Mouse (Mus musculus): ENCODE data around the gene Ly6g6c. TPM values are rescaled to one million over a fixed set of nuclear protein-coding genes. Genes with fewer than 3 reads are reported as not detected.

Gene Ly6g6c
- total RNA-seq, 2 experiments from 2014 or later, result 0.56 TPM; not detected in 1

GRCm38 (mm10) chr17:35051156-35052086, 13.8 kb upstream of the Ly6g6c start:
- intact Hi-C loops (cut with DNase I), result no loop called here
- peak; percentile 77 to 80 for DNase-seq

DNA sequence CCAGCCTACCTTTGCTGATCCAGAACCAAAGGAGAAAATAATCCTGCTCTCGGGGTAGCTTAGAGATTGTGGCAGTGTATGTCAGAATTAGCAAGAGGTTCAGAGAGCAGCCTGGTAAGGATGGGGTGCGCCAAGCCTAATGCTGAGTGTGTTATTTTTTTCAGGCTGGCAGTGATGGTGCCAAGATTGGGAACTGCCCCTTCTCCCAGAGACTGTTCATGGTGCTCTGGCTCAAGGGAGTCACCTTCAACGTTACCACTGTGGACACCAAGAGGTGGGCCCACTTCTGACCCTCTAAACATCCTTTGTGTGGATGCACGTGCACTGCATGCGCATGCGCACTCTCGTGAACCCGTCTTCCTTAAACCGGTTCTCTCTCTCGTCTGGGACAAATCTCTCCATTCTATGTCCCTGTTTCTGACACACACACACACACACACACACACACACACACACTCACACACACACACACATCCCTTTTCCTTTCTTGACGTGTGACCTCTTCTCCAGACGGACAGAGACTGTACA, 12.9 kb upstream of the Ly6g6c start:
- intact Hi-C loops (cut with DNase I), result no loop called here
- no peak for DNase-seq

DNA sequence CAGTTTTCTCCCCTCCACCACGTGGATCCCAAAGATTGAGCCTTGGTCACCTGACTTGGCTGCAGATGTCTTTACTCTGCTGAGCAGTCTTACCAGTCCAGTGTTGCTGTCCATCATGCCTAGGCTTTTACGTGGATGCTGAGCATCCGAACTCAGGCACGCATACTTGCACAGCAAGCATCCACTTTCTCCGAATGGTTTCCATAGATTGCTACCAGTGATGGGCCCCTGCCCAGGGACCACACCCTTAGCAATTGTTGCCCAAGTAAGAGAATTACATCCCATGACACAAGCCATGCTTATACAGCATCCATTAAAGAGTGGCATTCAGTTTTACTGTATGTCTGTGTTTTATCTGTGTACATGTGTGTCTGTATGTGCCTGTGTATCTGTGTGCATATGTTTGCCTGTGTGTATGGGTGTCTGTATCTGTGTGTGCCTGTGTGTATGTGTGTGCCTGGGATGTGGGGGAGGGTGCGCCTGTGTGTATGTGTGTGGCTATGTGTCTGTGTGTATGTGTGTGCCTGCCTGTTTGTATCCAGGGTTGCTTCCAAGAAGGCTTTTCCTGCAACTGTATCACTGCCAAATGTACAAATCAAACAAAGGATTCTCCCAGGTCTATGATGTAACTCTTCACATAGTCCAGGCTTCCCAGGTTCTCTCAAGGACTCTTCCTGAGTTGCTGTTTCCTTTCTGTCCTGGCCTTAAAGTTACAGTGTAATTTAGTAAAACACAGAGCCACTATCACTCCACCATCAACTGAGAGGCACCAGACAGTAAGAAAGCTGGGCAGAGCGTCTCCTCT, 9.3 kb upstream of the Ly6g6c start:
- DNase-seq, result no peak
- intact Hi-C loops (cut with DNase I), result no loop called here

DNA sequence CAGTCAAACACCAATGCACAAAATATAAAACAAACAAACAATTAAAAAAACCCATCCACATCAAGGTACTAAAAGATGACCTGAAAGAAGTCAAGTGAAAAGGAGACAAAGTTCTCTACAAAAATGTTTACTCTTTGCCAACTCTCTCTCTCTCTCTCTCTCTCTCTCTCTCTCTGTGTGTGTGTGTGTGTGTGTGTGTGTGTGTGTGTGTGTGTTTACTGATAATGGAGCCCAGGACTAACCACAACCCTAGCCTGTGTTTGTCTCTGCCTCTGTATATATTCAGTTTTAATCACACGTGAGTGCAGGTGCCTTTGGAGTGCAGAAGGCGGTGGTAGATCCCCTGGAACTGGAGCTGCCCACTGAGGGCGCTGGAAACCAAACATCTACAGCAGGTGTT, 8.1 kb upstream of the Ly6g6c start:
- DNase-seq, result no peak
- intact Hi-C loops (cut with DNase I), result no loop called here

DNA sequence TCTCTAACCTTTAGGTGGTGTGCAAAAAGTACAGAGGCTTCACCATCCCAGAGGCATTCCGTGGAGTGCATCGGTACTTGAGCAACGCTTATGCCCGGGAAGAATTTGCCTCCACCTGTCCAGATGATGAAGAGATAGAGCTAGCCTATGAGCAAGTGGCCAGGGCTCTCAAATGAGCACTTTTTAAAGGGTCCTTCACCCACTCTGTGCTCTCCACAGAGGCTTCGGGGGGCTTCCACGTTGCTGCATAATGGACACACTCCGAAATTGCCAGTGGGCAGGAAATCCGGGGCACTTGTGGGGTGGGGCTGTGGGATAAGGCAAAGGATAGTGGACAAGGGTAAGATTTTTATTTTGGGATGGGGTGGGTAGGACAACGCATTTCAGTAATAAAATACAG, 6.9 kb upstream of the Ly6g6c start:
- intact Hi-C loops (cut with DNase I), result no loop called here
- no peak for DNase-seq

- intact Hi-C loops (cut with DNase I), result loop anchor here (1.0 kb wide), 1 partner anchor 38 kb away; no protein-coding TSS in a partner anchor
- peak; percentile 93 to 94 for DNase-seq
These were observed 6.0 kb upstream of the Ly6g6c start, which contains the start of gene Ddah2 for GRCm38 (mm10) chr17:35058911-35059892. Gene Ddah2, plus strand, starts transcription at chr17:35059035.

DNA sequence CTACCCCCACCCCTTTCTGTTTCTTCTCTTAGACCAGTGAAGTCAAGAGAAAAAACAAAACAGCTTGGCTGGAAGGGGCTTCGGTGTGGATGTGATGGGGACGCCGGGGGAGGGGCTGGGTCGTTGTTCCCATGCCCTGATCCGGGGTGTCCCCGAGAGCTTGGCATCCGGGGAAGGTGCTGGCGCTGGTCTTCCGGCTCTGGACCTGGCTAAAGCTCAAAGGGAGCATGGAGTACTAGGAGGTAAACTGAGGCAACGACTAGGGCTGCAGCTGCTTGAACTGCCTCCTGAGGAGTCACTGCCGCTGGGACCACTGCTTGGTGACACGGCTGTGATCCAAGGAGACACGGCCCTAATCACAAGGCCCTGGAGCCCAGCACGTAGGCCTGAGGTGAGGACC, 5.1 kb upstream of the Ly6g6c start:
- DNase-seq, result no peak
- intact Hi-C loops (cut with DNase I), result no loop called here

GRCm38 (mm10) chr17:35060737-35061297, 4.4 kb upstream of the Ly6g6c start:
- peak in 1 of 2 experiments; percentile 26 for DNase-seq
- intact Hi-C loops (cut with DNase I), result no loop called here

DNA sequence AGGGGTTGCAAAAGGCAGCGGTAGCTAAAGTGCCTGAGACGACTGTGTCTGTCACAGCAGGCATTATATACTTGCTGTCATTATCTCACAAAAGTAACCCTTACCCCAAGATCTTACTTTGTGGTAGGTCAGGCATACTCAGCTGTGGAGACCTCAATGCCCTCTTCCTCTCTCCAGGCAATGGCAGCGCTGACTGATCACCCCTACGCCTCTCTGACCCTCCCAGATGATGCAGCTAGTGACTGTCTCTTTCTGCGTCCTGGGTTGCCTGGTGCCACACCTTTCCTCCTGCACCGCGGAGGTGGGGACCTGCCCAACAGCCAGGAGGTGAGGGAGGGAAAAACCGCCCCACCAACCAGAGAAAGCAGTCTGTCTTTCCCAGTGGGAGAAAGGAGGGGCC, 3.9 kb upstream of the Ly6g6c start:
- no peak for DNase-seq
- intact Hi-C loops (cut with DNase I), result no loop called here

GRCm38 (mm10) chr17:35063466-35063865, 1.7 kb upstream of the Ly6g6c start:
- intact Hi-C loops (cut with DNase I), result no loop called here
- peak in 1 of 2 experiments; percentile 32 for DNase-seq

- no peak for DNase-seq
- intact Hi-C loops (cut with DNase I), result no loop called here
These were observed 760 bp upstream of the Ly6g6c start for GRCm38 (mm10) chr17:35064378-35064877.

DNA sequence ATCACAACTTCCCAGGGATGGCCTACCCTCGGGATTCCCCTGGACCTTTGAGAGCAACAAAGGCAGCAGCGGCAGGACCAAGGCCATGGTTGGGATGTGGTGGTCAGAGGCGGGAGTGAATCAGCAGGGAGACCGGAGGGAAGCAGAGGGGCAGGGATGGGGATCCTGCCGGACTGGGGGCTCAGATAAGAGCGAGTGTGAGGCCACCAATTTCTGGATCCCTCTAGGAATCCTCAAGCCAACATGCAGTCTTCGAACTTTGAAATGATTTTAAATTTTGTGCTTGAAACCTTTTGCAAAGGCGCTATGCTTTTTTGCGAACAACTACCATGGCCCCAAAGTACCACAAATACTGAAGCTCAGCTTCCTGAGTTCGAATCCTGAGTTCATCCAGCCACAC, 896 bp downstream of the Ly6g6c start, which contains the start of gene Mpig6b:
Mpig6b (minus strand) TSS at position 101 of the 400 bp plus-strand sequence.
- intact Hi-C loops (cut with DNase I), result no loop called here
- no peak for DNase-seq

GRCm38 (mm10) chr17:35068213-35068914, 3.2 kb downstream of the Ly6g6c start:
- DNase-seq, result no peak
- intact Hi-C loops (cut with DNase I), result no loop called here

DNA sequence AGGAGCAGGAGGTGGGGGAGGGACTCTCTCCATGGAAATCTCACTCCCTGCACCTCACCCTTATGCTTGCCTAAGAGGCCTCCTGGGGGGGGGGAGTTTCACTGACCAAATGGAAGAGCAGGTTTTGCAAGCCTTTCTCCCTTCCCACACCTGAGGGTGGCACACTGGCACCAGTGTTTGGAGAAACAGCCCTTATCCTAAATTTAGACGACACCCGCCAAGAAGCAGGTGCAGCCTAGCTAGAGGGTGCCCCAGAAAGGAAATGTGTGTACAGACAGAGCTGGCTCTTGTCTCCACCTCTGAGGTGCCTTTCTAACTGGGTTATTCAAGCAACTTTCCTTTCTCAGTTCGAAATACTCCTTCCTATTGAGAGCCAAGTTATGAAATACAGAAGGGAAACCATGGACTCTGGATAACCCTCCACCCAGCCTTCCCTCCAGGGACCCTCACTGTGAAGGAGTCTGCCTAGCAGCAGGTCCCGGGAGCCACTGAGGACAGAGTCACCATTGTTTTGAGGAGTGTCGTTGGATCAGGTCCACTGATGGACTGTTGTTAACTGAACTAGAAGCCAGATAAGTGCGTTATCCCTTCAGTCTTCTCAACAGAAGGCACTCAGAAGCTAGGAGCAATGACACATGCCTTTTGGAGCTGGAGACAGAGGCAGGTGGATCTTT, 5.5 kb downstream of the Ly6g6c start:
- DNase-seq, result no peak
- intact Hi-C loops (cut with DNase I), result no loop called here

DNA sequence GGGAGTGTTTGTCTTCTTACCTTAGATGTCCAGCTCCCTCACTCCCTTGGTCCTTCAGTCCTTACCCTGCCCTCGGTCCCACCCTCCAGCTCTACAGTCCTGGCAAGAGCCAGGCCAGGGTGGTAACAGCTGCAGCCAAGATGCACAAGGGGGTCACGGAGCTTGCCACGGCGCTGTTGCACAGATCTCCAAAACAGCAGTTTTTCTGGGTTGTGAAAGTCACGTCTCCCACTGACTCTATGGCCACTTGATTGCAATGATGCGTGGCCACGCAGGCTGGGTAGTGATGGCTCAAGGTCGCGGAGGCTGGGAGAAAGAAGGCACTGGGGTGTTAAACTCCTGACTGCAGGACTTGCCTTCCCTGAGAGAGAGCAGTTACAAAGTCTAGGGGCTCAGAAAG, 6.3 kb downstream of the Ly6g6c start:
- DNase-seq, result no peak
- intact Hi-C loops (cut with DNase I), result no loop called here

DNA sequence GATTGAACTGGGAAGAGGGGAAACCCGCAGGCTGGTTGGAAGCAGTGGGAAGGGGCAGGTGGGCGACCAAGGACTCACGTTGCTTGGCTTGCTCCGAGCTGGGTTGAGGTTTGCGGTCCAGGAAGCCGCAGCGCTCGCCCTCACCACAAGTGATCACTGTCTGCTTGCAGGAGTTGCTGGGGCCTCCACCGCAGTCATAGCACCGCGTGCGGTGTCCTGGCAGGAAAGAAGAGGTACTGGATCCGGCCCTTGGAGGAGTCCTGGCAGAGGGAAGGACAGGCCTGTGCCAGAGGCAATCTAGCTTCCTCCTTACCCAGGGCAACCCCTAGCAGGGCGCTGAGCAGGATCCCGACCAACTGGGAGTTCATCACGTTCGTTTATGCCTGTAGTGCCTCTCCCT, 8.9 kb downstream of the Ly6g6c start:
- intact Hi-C loops (cut with DNase I), result no loop called here

GRCm38 (mm10) chr17:35076507-35077176, 11.5 kb downstream of the Ly6g6c start, which contains the start of gene Ly6g6e:
Gene Ly6g6e, plus strand, starts transcription at chr17:35076902.
- intact Hi-C loops (cut with DNase I), result no loop called here

More for the DNA sequence above, 8.9 kb downstream of the Ly6g6c start:
- no peak for DNase-seq

DNA sequence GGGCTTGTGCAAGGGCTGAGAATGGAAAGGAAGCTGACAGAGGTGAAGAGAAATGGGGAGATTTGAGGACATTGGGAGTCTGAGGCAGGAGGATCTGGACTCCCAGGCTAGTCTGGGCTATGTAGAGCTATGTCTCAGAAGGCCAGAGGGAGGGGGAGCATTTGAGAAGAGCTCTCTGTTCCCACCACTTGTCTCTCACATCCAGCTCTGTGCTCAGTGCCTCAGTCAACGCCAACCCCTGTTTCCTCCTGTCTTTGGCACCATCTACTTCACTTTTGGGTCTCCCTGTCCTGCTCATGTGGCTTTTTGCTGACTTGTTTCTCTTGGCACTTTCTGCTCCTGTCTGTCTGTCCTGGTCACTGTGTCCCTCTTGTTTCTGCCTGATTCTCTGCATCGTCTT, 12.1 kb downstream of the Ly6g6c start:
- no peak for DNase-seq
- intact Hi-C loops (cut with DNase I), result no loop called here

More at GRCm38 (mm10) chr17:35076507-35077176, 11.5 kb downstream of the Ly6g6c start, which contains the start of gene Ly6g6e:
- no peak for DNase-seq
